Mouse (Mus musculus) lung, postnatal 0 days (tissue): ENCODE results near the gene Apba1.

Experiments used
- CTCF ChIP-seq: IDR thresholded peaks from 2 replicates; pipeline ENCODE4 v1.5.1; 2016; ENCODE audit warnings: antibody characterized with exemption, mild to moderate bottlenecking
- EP300 ChIP-seq: IDR thresholded peaks from 2 replicates; pipeline ENCODE4 v1.6.1; 2016; ENCODE audit warnings: antibody characterized with exemption, mild to moderate bottlenecking, control low read depth

DNA sequence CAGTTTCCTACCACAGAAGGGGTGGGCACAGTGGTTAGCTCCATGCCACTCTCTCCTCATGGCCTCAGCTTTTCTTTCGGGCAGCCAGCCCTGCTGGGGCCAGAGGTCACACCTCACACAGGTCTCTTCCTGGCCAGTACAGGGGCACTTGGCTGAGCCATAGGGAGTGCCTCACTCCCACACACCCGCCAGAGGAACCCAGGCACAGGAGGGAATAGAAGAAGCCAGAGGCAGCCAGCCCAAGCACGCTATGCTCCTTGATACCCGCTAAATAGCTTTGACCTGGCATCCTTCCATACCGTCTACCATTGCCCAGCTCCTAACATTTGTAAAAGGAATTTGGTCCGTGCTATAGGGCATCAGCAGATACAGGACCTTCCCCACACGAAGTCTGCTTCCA is 201.2 kb downstream of the Apba1 start:
- TF ChIP-seq CTCF (no peak), EP300 (no peak)
